Mouse (Mus musculus) right cerebral cortex, postnatal 14 days (tissue): ENCODE measurements at regions not wholly inside any gene's neighbourhood (a gene's known extent, or its start where the extent isn't known, plus 50 kb on each side); places are given as distances from the start of the nearest gene placed in this dataset.
A peak's percentile ranks its signal among the peaks of the same experiment; 100 is the strongest.

ENCODE experiments used
- DNase-seq: peaks from one replicate; pipeline ENCODE4 v3.0.0; 2022

- DNase-seq = no peak
Observed at GRCm38 (mm10) chr14:60439106-60439505, 66.0 kb downstream of the Amer2 start.

DNA sequence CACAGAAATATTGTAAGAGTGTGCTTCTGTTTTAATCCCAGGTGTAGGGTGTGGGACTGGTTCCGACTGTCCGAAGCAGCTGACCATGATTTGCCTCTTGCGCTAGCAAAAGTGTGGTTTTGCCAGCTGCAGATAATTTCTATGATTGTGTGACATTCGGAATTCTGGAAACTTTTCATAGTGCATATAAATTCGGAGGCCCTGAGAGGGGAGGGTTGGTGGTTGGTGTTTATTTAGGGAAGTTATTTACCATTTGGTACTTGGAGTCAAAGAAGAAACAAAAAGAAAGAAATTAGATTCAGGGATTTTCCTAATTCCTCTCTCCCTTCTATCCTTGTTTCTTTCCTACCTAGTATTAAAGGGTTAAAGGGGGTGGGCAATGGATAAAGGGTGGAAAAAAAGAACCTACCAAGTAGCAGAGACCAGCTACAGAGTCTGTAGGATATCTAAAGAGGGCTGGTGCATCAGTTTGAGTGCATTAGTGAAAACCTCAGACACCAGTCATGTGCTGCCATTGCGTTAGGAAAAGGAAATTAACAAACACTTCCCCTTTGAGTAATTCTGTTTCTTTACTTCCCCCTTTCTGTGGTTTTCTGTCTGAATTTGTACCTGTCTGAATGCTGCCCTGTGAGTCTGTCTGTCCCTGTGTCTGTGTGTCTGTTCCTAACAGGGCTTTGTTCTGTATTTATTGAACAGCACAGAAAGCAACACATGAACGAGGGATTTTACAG, 70.9 kb downstream of the Amer2 start:
- DNase-seq = no peak

DNA sequence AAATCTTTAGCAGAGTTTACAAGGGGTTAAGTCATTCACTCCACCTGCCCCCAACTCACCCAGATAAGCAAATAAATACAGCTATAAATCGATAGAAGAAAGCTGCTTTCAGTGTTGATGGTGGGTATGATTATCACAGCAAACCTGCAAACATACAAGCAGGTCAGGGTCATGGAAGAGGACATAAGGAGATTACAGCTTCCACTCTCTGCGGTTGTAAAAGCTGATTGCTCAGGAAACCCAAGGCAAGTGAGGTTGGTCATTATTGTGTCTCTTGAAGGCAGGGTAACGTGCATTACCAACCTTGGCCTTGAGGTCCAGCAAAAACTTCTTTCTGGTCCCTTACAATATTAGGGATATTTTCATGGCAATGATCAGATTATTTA, 71.5 kb downstream of the Amer2 start:
- no peak for DNase-seq

DNA sequence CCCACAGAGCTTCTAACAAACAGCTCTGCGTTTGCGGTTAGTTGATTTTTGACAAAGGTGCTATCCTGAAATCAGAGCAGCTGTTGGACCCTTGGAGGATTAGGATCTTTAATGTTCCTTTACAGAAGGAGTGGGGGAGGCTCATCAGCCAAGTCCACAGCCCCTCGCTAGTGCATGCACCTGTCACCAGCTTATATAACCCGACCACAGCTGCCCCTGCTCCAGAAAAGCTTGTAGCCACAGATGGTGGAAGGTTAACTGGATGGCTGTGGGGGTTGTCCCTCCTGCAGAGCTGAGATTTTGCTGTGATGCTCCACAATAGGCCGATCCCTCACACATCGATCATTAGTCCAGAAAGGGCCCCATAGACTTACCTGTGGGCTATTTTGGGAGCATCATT, 73.0 kb downstream of the Amer2 start:
- DNase-seq = no peak

- DNase-seq = no peak
Observed at GRCm38 (mm10) chr14:60451216-60451615, 78.2 kb downstream of the Amer2 start.

GRCm38 (mm10) chr14:60451684-60452083, 78.6 kb downstream of the Amer2 start:
- peak; percentile 27 for DNase-seq

DNA sequence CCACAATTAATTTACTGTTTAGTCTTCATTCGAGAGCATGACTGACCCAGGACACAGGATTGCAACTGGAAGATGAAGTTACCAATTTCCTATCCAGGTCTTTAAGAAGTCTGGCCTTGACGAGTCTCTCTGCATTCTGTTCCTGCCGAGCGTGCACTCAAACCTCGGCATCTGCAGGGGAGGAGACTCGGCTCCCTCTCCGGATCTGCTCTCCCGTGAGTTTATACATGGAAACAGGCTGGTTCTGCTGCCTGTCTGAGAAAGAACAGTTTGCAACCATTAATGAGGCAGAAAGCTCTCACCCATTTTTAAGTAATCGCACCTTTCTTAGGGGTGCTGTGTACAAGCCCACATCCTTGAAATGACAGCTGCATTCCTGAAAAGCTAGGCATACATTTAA, 83.7 kb downstream of the Amer2 start:
- peak; percentile 14 for DNase-seq

- peak; percentile 71 for DNase-seq
Observed at GRCm38 (mm10) chr14:60484996-60485888, 112.2 kb downstream of the Amer2 start.

GRCm38 (mm10) chr14:60485889-60486274, 112.8 kb downstream of the Amer2 start:
- no peak for DNase-seq

- no peak for DNase-seq
Observed at GRCm38 (mm10) chr14:60486278-60486935, 113.3 kb downstream of the Amer2 start.

DNA sequence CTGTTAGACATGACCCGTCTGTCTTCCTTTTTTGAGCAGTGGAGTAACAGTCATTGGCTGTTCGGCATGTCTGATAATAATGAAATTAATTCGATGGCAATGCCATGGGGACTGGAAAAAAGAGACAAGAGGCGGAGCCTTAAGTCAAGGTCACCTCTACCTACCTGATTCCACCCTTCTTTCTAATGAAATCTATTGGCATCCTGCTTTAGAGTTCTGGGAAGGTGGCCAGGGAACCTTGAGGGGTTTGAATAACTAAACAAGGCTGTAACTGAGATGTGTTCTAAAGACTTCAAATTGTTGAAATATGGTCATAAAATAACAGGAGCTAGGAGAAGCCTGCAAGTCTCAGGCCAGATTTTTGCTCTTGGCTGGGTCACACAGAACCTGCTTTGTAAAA, 116.1 kb downstream of the Amer2 start:
- no peak for DNase-seq

DNA sequence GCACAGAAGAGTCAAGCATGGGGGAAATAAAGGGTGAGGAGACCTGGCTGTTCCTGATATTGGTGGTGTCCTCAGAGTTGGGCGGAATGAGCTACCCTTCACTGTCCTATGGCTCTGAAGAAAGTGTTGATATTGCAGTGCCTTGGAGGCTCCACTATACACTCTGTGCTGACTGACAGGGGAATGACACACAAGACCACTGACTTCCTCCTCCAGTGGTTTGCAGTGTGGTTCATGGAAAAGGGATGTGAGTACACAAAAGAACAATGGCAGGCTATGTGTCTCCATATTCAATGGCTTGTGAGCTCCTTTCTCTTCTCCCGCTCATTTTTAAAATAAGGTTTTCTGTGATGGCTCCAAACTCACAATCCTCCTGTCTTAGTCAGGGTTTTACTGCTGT, 117.8 kb downstream of the Amer2 start:
- DNase-seq = no peak

DNA sequence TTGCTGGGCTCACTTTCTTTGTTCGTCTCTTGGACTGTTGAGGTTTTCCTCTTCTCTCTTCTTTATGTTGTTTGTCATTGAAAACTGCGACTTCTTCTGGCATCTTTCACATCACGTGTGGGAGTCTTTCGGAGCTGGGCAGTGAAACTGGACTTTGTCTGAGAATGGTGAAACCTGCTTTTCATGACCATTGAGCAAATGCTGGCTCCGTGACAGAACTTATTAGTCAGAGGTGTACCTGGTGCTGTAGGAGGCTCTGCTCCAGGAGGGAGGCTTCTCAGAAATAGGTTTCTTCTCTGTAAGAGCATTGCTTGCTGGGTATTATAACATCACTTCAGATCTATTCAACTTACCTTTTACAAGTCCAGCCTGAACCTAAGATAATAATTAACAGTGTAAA, 122.4 kb downstream of the Amer2 start:
- DNase-seq = no peak

- DNase-seq = no peak
Observed at GRCm38 (mm10) chr14:60502552-60502951, 129.5 kb downstream of the Amer2 start.

- no peak for DNase-seq
Observed at GRCm38 (mm10) chr14:60505066-60505465, 128.7 kb upstream of the Spata13 start.

GRCm38 (mm10) chr14:60506296-60506695, 127.5 kb upstream of the Spata13 start:
- DNase-seq = no peak

DNA sequence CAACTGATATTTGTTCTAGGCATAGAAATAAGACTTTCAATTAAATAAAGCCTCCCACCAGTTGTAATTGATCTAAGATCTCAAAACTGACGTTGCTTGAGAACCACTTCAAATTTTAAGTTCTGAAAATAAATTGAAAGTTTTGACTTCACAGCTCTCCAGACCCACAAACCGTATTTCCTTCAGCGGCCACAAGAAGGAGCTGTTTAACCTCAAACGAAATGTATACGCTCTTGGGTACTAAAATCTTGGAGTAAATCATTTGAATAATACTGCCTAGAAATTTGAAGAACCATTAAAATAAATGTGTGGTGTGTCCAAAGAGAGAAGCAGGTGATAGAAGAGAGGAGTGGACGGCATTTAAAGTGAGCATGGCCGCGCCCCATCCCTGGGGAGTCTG, 120.2 kb upstream of the Spata13 start:
- DNase-seq = peak; percentile 34

GRCm38 (mm10) chr14:60515094-60515786, 118.6 kb upstream of the Spata13 start:
- no peak for DNase-seq

- no peak for DNase-seq
Observed at GRCm38 (mm10) chr14:60517891-60518290, 115.9 kb upstream of the Spata13 start.

- no peak for DNase-seq
Observed at GRCm38 (mm10) chr14:60523010-60523409, 110.8 kb upstream of the Spata13 start.

DNA sequence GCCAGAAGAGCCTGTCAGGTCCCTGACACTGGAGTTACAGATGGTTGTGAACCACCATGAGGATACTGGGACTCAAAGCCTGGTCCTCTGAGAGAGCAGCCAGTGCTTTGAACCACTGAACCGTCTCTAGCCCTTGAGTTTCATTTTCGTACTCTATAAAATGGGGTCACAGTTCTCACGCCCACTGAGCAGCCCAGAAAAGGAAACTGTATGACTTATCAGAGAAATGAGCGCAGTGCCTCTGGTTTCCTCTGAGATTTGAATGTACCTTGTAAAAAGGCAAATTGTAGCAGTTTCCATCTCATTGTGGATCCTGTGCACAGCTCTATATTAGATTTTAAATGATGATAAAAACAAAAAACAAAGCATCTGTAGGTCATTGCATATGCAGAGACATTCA, 108.9 kb upstream of the Spata13 start:
- no peak for DNase-seq

GRCm38 (mm10) chr14:60525284-60525962, 108.4 kb upstream of the Spata13 start:
- peak; percentile 71 for DNase-seq
